Mouse (Mus musculus): ENCODE data around the gene Sez6l2.

- no peak for TF ChIP-seq CTCF (conservative IDR thresholded peaks at IDR 0.05; ENCODE audit: insufficient read depth, insufficient read length, low read depth, low read length)
- no peak for TF ChIP-seq POLR2A (IDR thresholded peaks at IDR 0.05; ENCODE audit: low read depth, low read length)
These were observed 68.3 kb downstream of the Sez6l2 start for GRCm38 (mm10) chr7:127018416-127019305.
